Mouse (Mus musculus) thymus, adult 18-20 months (tissue): ENCODE data around the gene Rpl18.
A peak's percentile ranks its signal among the peaks of the same experiment; 100 is the strongest.

Source experiments
- DNase-seq, 2 experiments: peaks; one replicate each; pipeline ENCODE4 v3.0.0; 2022; ENCODE audit warnings: mixed read lengths in 2 of 2

The Rpl18 gene

DNA sequence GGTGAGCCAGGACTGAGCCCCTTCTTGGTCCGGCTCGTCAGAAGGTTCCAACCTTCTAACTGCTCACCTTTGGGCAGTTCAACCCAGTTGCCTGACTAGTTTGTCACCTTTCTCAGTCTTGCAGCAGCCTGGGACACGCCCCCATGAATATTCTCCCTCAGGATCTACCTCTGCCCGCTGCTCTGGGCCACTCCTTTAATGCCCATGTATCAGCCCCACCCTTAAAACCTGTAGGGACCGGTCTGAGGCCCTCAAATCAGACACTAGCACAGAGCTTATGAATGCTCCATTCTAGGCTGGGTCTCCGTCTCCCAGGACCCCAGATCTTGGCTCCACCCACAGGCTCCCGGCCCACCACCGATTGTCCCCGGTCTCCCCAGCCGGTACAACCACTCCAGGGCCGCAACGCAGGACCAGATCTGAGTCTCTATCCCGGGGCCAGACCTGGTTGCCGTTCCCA, 597 bp upstream of the Rpl18 start:
- DNase-seq = no peak

DNA sequence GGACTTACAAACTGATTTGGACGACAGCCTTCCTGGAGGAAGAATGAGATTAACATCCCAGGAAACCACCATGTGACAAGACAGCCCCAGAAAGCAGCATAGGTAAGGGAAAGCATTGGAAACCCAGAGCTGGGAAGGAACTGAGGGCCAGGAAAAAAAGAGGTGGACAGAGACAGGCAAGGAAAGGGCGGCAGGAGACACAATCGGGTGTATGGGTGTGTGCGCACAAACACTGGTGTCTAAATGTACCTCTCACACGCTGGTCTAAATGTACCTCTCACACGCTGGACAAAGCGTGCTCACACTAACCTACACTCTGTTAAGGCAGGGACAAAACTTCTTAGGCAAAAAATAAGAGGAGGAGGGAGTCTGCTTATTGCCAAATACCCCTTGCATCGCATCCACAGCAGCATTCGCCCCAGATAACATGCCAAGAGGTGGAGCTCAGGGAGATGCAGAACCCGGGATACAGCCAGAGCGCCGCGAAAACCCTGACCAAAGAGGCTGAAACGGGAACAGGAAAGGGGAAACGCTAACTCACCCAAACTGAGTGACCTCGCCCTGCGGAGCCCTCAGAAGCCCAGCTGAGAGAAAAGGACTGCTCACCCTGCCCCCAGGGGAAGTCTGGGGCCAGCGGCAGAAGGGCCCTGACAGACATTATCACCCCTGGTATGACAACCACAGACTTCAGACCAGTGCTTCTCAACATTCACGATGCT, 643 bp downstream of the Rpl18 start:
- DNase-seq = peak in 1 of 2 experiments; percentile 22

DNA sequence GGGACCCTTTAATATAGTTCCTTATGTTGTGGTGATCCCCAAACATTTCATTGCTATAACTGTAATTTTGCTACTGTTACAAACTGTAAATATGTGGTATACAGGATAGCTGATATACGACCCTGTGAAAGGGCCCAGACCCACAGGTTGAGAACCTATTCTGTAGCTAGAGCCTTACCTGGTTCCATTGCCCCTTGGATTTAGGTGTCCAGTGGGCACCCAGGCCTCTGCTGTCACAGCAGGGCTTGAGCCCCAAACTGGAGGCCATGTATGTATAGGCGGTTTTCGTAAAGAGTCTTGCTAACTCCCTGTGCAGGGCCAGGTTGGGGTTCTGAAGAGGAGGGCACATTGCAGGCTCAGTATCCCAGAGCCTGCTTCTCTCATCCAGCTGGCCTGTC, 1.2 kb downstream of the Rpl18 start:
- DNase-seq = no peak

DNA sequence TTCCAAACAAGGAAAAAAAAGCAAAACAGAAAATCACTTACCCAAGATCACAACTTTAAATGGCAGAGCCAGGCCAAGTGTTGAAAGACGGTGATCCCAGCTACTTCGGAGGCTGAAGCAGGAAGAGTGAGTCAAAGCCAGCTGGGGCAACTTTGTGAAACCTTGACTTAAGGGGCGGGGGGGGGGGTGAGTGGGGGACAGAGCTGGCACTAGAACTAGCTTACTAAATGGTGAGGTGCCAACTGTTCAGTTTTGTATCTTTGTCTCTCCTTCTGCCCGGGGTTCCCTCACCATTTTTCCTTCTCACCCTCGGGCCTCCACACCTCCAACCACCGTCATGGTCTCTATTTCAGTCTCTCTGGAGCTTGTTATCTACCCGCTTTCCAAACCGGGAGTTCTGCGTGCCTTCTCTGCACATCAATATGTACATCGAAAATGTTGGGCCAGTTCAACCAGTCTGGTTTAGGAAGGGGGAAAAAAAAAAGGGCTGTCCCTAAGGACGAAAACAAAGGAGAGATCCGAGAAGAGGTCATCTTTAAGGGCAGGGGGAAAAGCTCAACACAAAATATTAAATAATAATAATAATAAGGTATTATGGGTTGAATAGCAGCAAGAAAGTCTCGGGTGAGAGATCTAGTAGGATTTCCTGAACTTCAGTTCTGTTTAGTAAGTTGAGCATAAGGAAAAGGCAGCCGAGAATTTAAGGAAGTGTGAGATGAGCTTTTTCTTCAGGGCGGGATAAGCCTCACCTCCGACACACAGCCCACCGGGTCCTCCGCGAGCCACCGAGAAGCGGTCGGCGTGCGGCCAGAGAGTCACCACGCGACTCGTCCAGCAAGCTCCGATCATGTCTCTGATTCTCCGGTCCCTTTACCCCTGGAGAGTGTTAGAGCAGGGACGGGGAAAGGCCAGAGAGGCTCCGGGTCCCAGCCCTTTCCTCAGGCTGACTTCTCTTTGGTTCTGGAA, 2.0 kb downstream of the Rpl18 start:
- DNase-seq = no peak

DNA sequence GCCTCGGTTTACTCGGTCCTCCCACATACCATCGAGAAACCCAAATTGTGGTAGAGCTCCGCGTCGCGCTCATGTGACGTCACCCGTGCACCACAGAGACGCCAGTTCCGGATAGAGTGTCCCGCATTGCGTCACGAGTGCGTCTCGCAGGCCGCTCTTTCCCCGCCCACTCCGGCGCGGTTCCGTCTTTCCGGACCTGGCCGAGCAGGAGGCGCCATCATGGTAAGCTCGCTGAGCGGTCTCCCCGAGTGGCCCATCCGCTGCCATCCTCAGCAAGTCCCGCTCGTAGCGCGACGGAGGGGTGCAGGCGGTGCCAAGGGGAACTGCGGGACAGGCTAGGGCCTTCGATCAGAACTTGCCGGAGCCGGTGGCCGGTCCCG, 2.7 kb downstream of the Rpl18 start, which contains the start of gene Sphk2:
Gene Sphk2 (minus strand): TSS at position 85 of the 380 bp plus-strand sequence.
- DNase-seq = peak; percentile 95 to 96

DNA sequence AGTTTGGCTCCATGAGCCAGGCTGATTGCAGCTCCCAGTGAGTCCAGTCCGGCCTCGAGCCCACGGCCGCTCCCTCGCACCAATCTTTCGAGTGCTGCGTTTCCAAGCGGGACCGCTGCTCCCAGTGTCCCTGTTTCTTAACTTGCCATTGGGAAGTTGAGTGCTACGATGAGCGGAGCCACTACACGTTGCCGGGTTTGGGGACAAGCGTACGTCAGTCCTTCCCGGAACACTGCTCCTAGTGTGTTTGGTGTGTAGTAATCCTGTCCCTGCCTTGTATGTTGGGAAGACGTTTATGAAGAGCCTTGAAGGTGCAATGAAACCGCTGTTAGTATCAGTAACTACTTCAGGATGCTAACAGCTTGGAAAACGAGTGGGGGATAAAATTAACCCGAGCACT, 3.1 kb downstream of the Rpl18 start:
- DNase-seq = no peak

DNA sequence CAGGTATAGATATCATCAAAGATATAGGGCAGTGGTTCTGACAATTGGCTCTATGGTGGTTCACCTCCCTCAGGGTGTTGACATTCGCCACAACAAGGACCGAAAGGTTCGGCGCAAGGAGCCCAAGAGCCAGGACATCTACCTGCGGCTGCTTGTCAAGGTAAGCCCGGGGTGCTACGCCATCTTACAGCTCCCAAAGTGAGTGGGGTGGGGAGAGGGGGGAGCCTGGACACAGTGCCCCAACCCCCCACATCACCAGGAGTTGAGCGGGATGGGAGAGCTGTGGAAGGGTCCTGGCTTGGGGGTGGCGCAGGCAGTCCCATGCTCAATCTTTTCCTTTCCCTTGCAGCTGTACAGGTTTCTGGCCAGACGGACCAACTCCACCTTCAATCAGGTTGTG, 3.9 kb downstream of the Rpl18 start:
- DNase-seq = no peak

DNA sequence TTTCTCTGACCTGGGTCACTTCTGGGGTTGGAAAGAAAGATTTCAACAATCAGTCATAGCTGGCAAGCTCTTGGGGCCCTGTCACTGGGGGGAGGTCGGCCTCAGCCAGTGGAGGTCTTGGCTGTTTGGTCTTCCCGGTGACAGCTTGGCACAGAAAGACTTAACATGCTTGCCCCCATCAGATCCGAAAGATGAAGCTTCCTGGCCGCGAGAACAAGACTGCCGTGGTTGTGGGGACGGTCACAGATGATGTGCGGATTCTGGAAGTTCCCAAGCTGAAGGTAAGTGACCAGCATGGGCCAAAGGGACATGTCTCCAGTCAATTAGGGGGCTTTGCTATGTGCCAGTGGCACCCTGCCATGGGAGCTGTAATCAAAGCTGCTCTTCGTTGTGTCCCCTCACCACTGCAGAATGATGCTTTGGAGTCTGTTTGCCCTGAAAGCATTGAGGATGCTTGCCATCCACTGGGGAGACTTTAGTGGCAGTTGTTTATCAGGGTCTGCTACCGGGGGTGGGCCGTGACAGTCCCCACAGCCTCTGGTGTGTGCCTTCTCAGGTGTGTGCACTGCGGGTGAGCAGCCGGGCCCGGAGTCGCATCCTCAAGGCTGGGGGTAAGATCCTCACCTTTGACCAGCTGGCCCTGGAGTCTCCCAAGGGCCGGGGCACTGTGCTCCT, 4.6 kb downstream of the Rpl18 start:
- no peak for DNase-seq

DNA sequence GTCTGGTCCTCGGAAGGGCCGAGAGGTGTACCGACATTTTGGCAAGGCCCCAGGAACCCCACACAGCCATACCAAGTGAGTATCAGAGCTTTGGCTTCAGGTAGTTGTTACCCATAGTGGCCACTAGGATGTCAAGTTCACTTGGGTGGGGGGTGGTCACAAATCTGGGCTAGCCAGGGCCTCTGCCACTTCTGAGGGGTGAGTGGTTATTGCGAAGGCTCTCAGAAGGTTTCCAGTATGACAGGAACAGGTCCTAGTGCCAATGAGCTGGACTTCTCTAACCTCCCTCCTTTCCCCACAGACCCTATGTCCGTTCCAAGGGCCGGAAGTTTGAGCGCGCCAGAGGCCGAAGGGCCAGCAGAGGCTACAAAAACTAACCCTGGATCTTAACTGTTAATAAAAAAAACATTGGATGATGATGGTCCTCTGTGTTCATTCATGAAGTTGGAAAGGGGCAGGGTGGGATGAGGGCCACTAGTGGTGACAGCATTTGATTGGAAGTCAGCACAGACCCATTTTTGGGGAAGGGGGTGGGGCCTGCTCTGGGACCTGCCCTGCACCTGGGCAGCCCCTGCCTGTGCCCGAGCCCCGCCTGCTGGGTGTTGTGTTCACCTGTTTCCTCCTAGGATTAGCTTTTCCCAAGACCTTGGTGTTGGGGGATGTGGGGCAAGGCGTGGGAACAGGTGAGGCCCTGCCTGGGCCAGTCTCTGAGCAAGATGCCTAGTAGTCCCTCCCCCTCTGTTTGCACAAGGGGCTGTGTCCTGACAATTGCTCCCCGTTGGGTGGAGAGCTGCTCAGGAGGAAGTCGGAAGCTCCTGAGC, 5.4 kb downstream of the Rpl18 start, which contains the start of gene Fam83e:
Gene Fam83e (plus strand): TSS at position 800 of the 821 bp plus-strand sequence.
- DNase-seq = no peak

DNA sequence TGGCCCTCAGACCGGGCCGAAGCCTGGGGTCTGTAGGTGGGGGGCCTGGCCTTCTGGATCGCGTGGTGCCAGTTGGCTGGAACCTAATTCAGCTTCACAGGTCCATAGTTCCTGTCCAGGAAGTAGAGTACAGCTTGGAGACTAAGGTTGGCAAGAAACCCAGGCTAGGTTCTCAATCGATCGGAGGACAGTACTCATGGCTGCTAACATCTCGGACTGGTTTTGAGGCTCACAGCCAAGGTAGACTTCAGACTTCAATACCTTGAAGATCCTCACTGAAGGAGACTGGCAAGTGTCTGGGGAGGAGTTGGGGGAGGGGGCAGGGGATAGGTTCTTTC, 5.9 kb downstream of the Rpl18 start:
- no peak for DNase-seq

DNA sequence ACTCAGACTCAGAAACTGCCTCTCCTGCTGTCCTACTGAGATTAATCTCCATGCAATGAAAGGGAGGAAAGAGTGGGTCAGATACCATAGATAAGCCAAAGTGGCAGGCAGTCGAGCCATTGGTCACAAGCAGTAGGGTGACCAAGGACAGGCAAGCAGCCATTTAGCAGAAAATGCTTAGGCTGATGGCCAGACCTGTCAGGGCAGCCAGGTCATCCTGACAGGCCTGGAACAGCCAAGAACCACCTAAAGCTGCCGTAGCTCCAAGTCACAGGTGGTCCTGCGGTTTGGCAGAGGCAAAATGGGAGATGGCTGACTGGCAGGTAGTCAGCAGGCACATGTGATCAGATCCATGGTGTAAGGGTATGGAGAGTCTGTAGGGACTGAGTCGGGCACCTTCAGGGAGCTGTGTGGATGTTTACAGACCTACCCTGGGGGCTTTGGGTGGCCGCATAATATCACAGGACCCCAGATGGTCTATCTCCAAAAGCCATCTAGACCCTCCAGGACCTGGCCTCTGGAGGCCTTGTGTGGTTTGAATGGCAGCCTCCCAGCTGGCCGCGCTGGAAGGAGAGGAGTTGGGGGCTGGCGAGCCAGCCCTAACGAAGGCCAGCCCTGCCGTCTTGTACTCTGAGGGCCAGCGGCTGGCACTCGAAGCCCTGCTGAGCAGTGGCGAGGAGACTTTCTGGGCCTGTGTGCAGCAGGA, 6.5 kb downstream of the Rpl18 start:
- DNase-seq = no peak

DNA sequence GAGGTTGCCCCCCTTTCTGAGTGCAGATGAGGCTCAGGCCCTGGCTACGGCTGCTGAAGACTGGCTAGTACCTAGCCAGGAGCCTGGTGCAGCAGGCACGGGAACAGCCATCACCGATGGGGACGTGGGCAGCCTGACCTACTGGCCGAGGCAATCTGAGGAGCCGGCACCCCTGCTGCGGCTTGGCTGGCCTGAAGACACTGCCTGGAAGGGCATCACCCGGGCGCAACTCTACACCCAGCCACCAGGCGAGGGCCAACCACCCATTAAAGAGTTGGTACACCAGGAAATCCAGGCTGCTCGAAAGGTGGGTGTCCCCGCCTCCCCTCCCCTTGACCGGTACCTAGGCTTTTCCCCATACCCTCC, 7.1 kb downstream of the Rpl18 start:
- DNase-seq = no peak

DNA sequence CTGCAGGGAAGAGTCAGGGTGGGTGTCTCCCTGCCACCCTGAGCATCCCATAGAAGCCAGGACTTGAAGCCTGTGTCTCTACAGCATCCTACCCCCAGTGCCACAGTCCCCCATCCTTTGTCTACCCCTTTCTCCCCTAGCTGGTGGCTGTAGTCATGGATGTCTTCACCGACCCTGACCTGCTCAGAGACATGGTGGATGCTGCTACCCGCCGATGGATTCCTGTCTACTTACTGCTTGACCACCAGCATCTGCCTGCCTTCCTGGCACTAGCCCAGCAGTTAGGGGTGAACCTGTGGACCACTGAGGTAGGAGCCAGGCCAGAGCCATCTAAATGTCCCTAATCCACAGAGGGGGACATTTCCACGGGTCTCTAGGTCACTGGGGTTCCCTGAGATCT, 8.0 kb downstream of the Rpl18 start:
- no peak for DNase-seq

DNA sequence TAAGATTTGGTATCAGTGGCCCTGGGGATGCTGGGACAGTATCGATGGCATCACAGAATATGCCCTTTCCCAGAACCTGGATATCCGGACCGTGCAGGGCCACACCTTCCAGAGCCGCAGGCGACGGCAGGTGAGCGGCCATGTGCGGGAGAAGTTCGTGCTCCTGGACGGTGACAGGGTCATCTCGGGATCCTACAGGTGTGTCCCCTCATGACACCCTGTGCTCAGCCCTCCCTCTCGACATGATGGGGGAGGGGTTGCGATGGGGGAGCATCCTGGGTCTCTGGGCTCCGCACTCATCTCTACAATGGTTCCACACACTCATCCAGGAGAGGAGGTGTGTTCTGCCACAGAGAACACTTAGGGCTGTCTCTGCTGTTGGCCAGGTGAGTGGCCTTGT, 8.5 kb downstream of the Rpl18 start:
- no peak for DNase-seq

DNA sequence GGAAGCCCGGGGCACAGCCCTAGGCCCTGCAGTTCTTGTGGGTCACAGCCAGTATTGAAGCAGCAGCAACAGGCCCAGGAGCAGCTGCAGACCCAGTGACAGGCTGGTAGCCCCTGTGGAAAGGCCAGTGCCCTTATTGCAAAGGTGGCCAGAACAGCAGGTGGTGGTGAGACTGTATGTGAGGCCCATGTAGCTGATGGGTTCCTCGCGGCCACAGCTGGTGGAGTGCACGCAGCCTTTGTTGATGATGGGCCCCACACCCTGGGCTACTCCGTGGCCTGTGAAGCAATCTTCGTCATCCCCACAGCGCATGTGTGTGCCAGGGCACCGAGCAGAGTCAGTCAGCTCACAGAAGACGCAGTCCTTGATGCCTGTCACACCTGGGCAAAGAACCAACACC, 9.9 kb downstream of the Rpl18 start:
- no peak for DNase-seq

DNA sequence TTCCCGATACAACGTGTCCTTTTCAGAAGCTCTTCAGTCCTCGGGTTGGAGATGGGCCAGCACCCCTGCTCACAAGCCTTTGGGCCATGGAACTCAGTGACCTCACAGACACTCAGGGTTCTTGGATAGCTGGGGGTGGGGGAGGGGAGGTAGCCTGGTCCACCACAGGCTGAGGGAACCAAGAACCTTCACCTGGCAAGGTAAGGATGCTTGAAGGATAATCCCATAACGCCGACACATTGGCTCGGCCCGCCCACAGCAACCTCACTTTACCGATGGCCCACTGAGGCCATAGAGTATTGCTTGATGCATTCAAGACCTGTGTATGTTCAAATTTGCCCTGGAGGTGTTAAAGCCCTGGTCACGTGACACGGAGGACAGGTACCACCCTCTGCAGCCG, 10.5 kb downstream of the Rpl18 start, which contains the start of gene Spaca4:
Gene Spaca4 (minus strand): TSS at position 101 of the 400 bp plus-strand sequence.
- no peak for DNase-seq

DNA sequence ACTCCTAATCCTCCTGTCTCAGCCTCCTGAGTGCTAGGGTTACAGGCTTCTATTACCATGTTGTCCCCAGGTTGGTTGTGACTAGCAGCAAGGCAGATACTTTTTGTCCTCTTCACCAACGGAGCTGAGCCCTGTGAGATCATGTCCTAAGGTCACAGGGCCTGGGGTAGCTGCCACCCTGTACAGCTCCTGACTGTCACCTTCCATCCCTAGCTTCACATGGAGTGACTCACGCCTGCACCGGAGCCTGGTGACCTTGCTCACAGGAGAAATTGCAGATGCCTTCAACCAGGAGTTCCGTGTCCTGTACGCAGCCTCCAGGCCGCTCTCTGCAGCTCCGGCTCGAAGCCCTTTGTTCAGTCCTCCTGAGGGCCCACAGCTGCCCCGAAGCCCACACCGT, 11.2 kb downstream of the Rpl18 start:
- DNase-seq = no peak

DNA sequence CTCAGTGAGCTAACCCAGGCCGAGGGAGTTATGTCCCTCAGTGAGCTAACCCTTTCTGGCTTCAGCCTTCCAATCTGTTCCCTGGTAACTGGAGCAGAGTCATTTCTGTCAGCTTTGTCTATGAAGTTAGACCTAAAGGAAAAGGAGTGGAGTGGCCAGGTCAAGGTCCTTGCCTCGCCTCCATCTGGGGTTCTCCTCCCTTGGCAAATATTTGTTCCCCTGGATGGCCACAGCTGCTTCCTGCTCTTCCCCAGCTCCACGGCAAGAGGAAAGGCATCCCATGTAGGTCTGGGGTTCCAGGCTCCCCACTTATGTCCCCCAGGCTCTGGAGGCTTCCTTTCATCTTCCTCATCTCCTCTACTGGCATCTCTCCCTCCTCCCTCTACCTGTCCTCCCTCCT, 12.4 kb downstream of the Rpl18 start:
- DNase-seq = no peak

DNA sequence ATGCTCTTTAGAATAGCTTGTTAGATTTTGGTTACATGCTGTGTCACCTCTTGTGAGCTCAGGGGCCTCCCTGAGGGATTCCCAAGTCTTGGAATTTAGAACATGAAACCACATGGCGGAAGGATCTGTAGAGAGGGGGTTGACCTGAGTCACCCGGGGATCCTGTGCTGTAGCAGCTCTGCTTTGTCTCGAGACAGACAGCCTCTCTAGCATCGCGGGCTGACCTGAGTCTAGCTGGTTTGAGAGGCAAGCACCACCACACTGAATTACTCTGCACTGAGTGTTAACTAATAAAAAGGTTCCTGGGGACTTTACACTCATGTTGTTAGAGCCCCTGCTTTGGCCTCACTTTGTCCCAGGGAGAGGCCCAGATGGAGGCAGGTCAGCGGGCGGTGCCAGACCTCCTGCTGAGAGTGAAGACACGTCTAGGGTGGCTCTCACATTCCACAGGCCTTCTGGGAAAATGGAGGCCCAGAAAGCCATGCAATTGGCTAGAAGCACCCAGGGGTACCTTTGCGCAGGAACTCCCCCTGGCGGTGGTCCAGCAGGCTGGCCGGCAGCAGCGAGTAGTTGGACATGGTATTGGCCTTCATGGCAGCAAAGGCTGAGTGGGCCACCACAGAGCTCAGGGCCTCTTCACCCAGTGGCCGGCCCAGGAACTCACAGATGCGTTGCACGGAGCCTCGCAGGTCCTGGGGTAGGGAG, 15.6 kb downstream of the Rpl18 start:
- peak; percentile 34 to 43 for DNase-seq

DNA sequence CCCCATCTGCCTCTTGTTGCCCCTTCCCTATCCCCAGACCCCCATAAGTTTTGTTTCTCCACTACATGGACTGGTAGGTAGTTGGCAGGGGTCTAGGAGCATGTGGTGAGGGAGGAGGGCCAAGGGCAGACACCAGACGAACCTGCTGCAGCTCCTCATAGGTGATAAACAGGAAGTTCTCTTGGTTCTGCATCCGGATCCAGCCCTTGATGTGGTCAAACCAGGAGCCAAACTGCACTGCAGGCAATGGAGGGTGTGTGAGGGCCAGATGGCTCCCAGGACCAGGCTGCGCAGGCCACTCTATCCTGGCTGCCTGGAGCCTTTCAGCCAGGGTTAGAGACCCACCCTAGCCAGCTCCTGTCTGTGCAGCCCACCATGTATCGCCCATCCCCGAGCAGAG, 18.2 kb downstream of the Rpl18 start:
- DNase-seq = peak; percentile 74 to 87

DNA sequence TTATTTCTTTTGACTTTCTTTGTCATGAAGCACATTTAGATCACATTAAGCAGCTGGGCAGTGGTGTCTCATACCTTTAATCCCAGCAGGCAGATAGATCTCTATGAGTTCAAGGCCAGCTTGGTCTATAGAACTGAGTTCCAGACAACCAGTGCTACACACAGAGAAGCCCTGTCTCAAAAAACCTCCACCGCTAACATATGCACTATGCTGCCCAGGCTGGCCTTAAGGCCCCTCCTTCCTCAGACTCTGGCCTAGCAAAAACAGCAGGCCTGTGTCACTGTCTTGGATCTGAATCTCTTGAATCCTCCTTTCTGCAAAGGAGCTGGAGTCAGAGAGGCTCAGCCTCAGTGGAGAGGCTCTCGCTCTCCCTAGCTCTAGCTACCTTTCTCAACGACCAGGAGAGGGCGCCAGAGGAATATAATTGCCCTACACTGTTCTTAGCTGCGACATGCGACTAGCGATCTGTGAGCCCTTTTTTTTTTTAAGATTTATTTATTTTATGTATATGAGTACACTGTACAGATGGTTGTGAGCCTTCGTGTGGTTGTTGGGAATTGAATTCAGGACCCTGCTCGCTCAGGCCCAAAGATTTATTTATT, 24.0 kb downstream of the Rpl18 start:
- peak in 1 of 2 experiments; percentile 71 for DNase-seq
